Mouse (Mus musculus) limb, embryonic 13.5 days (tissue): Measurements from ENCODE around the gene Krtap24-1. TPM values are rescaled to one million over a fixed set of nuclear protein-coding genes. Genes with fewer than 3 reads are reported as not detected.

Experiments used
- ATAC-seq: fragments of 200-750 bp; cut with Nextera tagmentation; 2 replicates; pipeline ENCODE4 v1.8.0; 2017; ENCODE audit warnings: low read depth, moderate number of reproducible peaks, moderate TSS enrichment; ENCODE audit not compliant: low FRiP score
- H3K27ac ChIP-seq: fragments of 300-500 bp; sonication (generic); 2 replicates; pipeline ENCODE4 v1.5.1; 2015; ENCODE audit warnings: inconsistent platforms, mild to moderate bottlenecking, moderate library complexity
- H3K27me3 ChIP-seq: fragments of 300-500 bp; sonication (generic); 2 replicates; pipeline ENCODE4 v1.6.1; 2015; ENCODE audit warnings: mild to moderate bottlenecking, inconsistent platforms
- H3K36me3 ChIP-seq: fragments of 300-500 bp; sonication (generic); 2 replicates; pipeline ENCODE4 v1.6.1; 2015; ENCODE audit warnings: inconsistent platforms, mild to moderate bottlenecking, moderate library complexity
- H3K4me1 ChIP-seq: fragments of 300-500 bp; sonication (generic); 2 replicates; pipeline ENCODE4 v1.6.1; 2015; ENCODE audit warnings: inconsistent platforms
- H3K4me2 ChIP-seq: fragments of 300-500 bp; sonication (generic); replicated peaks from 2 replicates; pipeline ENCODE4 v1.6.1; 2015; ENCODE audit warnings: inconsistent platforms, mild to moderate bottlenecking, moderate library complexity
- H3K4me3 ChIP-seq: fragments of 300-500 bp; sonication (generic); 2 replicates; pipeline ENCODE4 v1.5.1; 2015; ENCODE audit warnings: moderate library complexity, mild to moderate bottlenecking, inconsistent platforms
- H3K9ac ChIP-seq: fragments of 300-500 bp; sonication (generic); 2 replicates; pipeline ENCODE4 v1.6.1; 2015; ENCODE audit warnings: mild to moderate bottlenecking, inconsistent platforms
- H3K9me3 ChIP-seq: fragments of 300-500 bp; sonication (generic); 2 replicates; pipeline ENCODE4 v1.6.1; 2016; ENCODE audit warnings: inconsistent platforms
- WGBS: fragments of 180-500 bp; shearing (Covaris S2); methylation state at CpG from one replicate; pipeline ENCODE4 v1.1.7; 2015; 5-methylcytosine and 5-hydroxymethylcytosine counted together
- polyA plus RNA-seq: library from polyadenylated mRNA; unstranded; fragments of >200 nt; fragmentation: Nextera tagmentation; extraction: Ambion mirVana; gene quantifications from 2 replicates; pipeline ENCODE4 v1.2.1, GENCODE M21; 2015

Krtap24-1 gene
- not detected in 2 replicates for polyA plus RNA-seq

GRCm38 (mm10) chr16:88611922-88612321 is at the start of gene Krtap24-1:
TSS of gene Krtap24-1 (minus strand) at chr16:88612279.
- H3K4me2 ChIP-seq, result no peak within 1 kb of the TSS
- H3K27me3 ChIP-seq, result no peaks in the 10 kb centered on the region; the same call in 1 of the 2 replicates
- no peaks in the 10 kb centered on the region for H3K9me3 ChIP-seq
- H3K36me3 ChIP-seq, result no peaks in the 10 kb centered on the region
- H3K27ac ChIP-seq, result no peak within 1 kb of the TSS
- H3K9ac ChIP-seq, result no peak within 1 kb of the TSS
- WGBS, result 92% methylated on average over 8 of the region's 8 CpGs
- H3K4me1 ChIP-seq, result no peaks in the 10 kb centered on the region
- no peak within 1 kb of the TSS for H3K4me3 ChIP-seq
- ATAC-seq, result no peak

GRCm38 (mm10) chr16:88657426-88657825 is 45.3 kb upstream of the Krtap24-1 start:
- 50% methylated on average over 1 of the region's 1 CpGs for WGBS
- H3K27me3 ChIP-seq, result no peaks in the 10 kb centered on the region
- no peaks in the 10 kb centered on the region for H3K36me3 ChIP-seq
- no peaks in the 10 kb centered on the region for H3K4me1 ChIP-seq
- no peak for ATAC-seq
- no peak overlapping the region for H3K4me2 ChIP-seq
- H3K4me3 ChIP-seq, result no peak overlapping the region
- no peak overlapping the region for H3K27ac ChIP-seq
- H3K9ac ChIP-seq, result no peak overlapping the region
- no peaks in the 10 kb centered on the region for H3K9me3 ChIP-seq

GRCm38 (mm10) chr16:88651952-88652351 is 39.9 kb upstream of the Krtap24-1 start:
- H3K27me3 ChIP-seq, result no peaks in the 10 kb centered on the region
- H3K27ac ChIP-seq, result no peak overlapping the region
- no peak overlapping the region for H3K4me2 ChIP-seq
- H3K9ac ChIP-seq, result no peak overlapping the region
- H3K9me3 ChIP-seq, result no peaks in the 10 kb centered on the region
- no peaks in the 10 kb centered on the region for H3K36me3 ChIP-seq
- no peaks in the 10 kb centered on the region for H3K4me1 ChIP-seq
- ATAC-seq, result no peak
- WGBS, result 60% methylated on average over 2 of the region's 2 CpGs
- H3K4me3 ChIP-seq, result no peak overlapping the region

- Histone ChIP-seq H3K9me3 (no peaks in the 10 kb centered on the region), H3K4me2 (no peak overlapping the region), H3K36me3 (no peaks in the 10 kb centered on the region), H3K4me3 (no peak overlapping the region), H3K9ac (no peak overlapping the region), H3K4me1 (no peaks in the 10 kb centered on the region), H3K27ac (no peak overlapping the region), H3K27me3 (no peaks in the 10 kb centered on the region)
- 58% methylated on average over 1 of the region's 1 CpGs for WGBS
- no peak for ATAC-seq
Measured at GRCm38 (mm10) chr16:88651082-88651481, 39.0 kb upstream of the Krtap24-1 start.

- H3K4me3 ChIP-seq, result no peak within 1 kb of the TSS
- H3K9ac ChIP-seq, result no peak within 1 kb of the TSS
- no peak within 1 kb of the TSS for H3K4me2 ChIP-seq
- H3K4me1 ChIP-seq, result no peaks in the 10 kb centered on the region
- no peak for ATAC-seq
- no peak within 1 kb of the TSS for H3K27ac ChIP-seq
- no peaks in the 10 kb centered on the region for H3K9me3 ChIP-seq
- WGBS, result 77% methylated on average over 10 of the region's 10 CpGs
- no peaks in the 10 kb centered on the region for H3K36me3 ChIP-seq
- no peaks in the 10 kb centered on the region for H3K27me3 ChIP-seq
Measured at GRCm38 (mm10) chr16:88647358-88647846, 35.3 kb upstream of the Krtap24-1 start, which contains the start of gene Krtap26-1. TSS of gene Krtap26-1 (minus strand) at chr16:88647796.

- Histone ChIP-seq H3K27me3 (no peaks in the 10 kb centered on the region), H3K9me3 (no peaks in the 10 kb centered on the region), H3K36me3 (no peaks in the 10 kb centered on the region), H3K4me3 (no peak overlapping the region), H3K4me2 (no peak overlapping the region), H3K9ac (no peak overlapping the region), H3K4me1 (no peaks in the 10 kb centered on the region), H3K27ac (no peak overlapping the region)
- WGBS, result 76% methylated on average over 8 of the region's 8 CpGs
- ATAC-seq, result no peak
Measured at GRCm38 (mm10) chr16:88646366-88647111, 34.5 kb upstream of the Krtap24-1 start.

GRCm38 (mm10) chr16:88640053-88640452 is 28.0 kb upstream of the Krtap24-1 start:
- Histone ChIP-seq H3K4me3 (no peak overlapping the region), H3K27ac (no peak overlapping the region), H3K9me3 (peaks cover 4% of the 10 kb centered on the region; the same call in 1 of the 2 replicates), H3K4me2 (no peak overlapping the region), H3K4me1 (no peaks in the 10 kb centered on the region), H3K27me3 (no peaks in the 10 kb centered on the region), H3K36me3 (no peaks in the 10 kb centered on the region), H3K9ac (no peak overlapping the region)
- 83% methylated on average over 3 of the region's 3 CpGs for WGBS
- no peak for ATAC-seq

- Histone ChIP-seq H3K27me3 (no peaks in the 10 kb centered on the region), H3K4me2 (no peak overlapping the region), H3K9me3 (no peaks in the 10 kb centered on the region), H3K4me3 (no peak overlapping the region), H3K4me1 (no peaks in the 10 kb centered on the region), H3K9ac (no peak overlapping the region), H3K27ac (no peak overlapping the region), H3K36me3 (no peaks in the 10 kb centered on the region)
- ATAC-seq, result no peak
- WGBS, result 28% methylated on average over 4 of the region's 4 CpGs
Measured at GRCm38 (mm10) chr16:88635142-88635541, 23.1 kb upstream of the Krtap24-1 start.

GRCm38 (mm10) chr16:88631474-88631873 is 19.4 kb upstream of the Krtap24-1 start:
- no peak for ATAC-seq
- H3K27ac ChIP-seq, result no peak overlapping the region
- H3K27me3 ChIP-seq, result no peaks in the 10 kb centered on the region
- H3K4me1 ChIP-seq, result no peaks in the 10 kb centered on the region
- H3K4me3 ChIP-seq, result no peak overlapping the region
- 62% methylated on average over 4 of the region's 4 CpGs for WGBS
- H3K9ac ChIP-seq, result no peak overlapping the region
- no peaks in the 10 kb centered on the region for H3K9me3 ChIP-seq
- H3K4me2 ChIP-seq, result no peak overlapping the region
- H3K36me3 ChIP-seq, result no peaks in the 10 kb centered on the region

GRCm38 (mm10) chr16:88627566-88627965 is 15.5 kb upstream of the Krtap24-1 start, which contains the start of gene 2310079G19Rik:
TSS of gene 2310079G19Rik (minus strand) at chr16:88627666.
- Histone ChIP-seq H3K27ac (no peak within 1 kb of the TSS), H3K4me1 (no peaks in the 10 kb centered on the region)
- WGBS, result 90% methylated on average over 4 of the region's 4 CpGs

GRCm38 (mm10) chr16:88612712-88613111 is 633 bp upstream of the Krtap24-1 start:
- ATAC-seq, result no peak
- no peaks in the 10 kb centered on the region; the same call in 1 of the 2 replicates for H3K27me3 ChIP-seq
- no peak overlapping the region for H3K27ac ChIP-seq
- H3K36me3 ChIP-seq, result no peaks in the 10 kb centered on the region
- no peaks in the 10 kb centered on the region for H3K9me3 ChIP-seq
- no peak overlapping the region for H3K4me3 ChIP-seq
- H3K4me2 ChIP-seq, result no peak overlapping the region
- WGBS, result 84% methylated on average over 4 of the region's 4 CpGs
- no peak overlapping the region for H3K9ac ChIP-seq
- no peaks in the 10 kb centered on the region for H3K4me1 ChIP-seq

More at GRCm38 (mm10) chr16:88627566-88627965, 15.5 kb upstream of the Krtap24-1 start, which contains the start of gene 2310079G19Rik:
- H3K4me2 ChIP-seq, result no peak within 1 kb of the TSS
- H3K9ac ChIP-seq, result no peak within 1 kb of the TSS
- H3K9me3 ChIP-seq, result no peaks in the 10 kb centered on the region
- no peak for ATAC-seq
- H3K27me3 ChIP-seq, result no peaks in the 10 kb centered on the region
- H3K4me3 ChIP-seq, result no peak within 1 kb of the TSS
- no peaks in the 10 kb centered on the region for H3K36me3 ChIP-seq

GRCm38 (mm10) chr16:88604570-88604969 is 7.5 kb downstream of the Krtap24-1 start:
- H3K9me3 ChIP-seq, result no peaks in the 10 kb centered on the region
- no peaks in the 10 kb centered on the region for H3K36me3 ChIP-seq
- no peak for ATAC-seq
- H3K4me3 ChIP-seq, result no peak overlapping the region
- peaks cover 18% of the 10 kb centered on the region for H3K27me3 ChIP-seq
- H3K4me1 ChIP-seq, result peaks cover 16% of the 10 kb centered on the region
- 70% methylated on average over 6 of the region's 6 CpGs for WGBS
- H3K9ac ChIP-seq, result no peak overlapping the region
- H3K27ac ChIP-seq, result no peak overlapping the region
- no peak overlapping the region for H3K4me2 ChIP-seq
